Mouse (Mus musculus) erythroblast, adult 5-6 weeks (primary cell): ENCODE measurements around the gene Glt8d1. TPM values are rescaled to one million over a fixed set of nuclear protein-coding genes. Genes with fewer than 3 reads are reported as not detected.

ENCODE experiments used
- ATAC-seq: replicated peaks from 2 replicates; pipeline ENCODE4 v1.8.0; 2016; ENCODE audit warnings: moderate number of reproducible peaks, mild to moderate bottlenecking, moderate TSS enrichment, inconsistent platforms; ENCODE audit not compliant: poor library complexity, low FRiP score, severe bottlenecking
- total RNA-seq, 2 experiments: library from RNA; stranded (forward) in 1 of 2; stranded (reverse) in 1 of 2; fragments of 150-400 nt in 1 of 2; fragments of 200-764, 138-1000 nt in 1 of 2; gene quantifications; 2 replicates each; pipeline versions ENCODE4 v1.2.3 to v1.2.4; 2015 to 2017; ENCODE audit warnings: low replicate concordance in 2 of 2

Gene Glt8d1
- total RNA-seq, 2 experiments from 2014 or later = 5.8 to 6.9 TPM

DNA sequence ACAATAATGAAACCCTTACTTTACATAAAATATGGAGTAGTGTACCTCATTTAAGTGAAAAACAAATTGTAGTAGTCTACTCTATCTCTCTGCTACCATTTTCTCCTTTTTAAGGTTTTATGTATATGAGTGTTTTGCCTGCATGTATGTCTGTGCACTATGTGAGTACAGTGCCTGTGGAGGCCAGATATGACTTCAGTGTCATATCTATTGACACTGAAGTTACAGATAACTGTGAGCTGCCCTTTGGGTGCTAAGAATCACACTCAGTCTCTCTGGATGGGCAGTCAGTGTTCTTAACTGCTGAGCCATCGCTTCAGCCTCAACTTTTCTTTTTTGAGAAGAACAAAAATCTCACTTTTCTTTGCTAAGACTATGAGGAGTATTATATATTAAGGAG lies 44.6 kb downstream of the Glt8d1 start:
- peak; percentile 98 for ATAC-seq

Other genes starting within 250 kb of the Glt8d1 start
- 2.1 and 11.3 TPM in 2 replicates for gene Tmem110, start 175.8 kb upstream of the Glt8d1 start, total RNA-seq (2015; ENCODE audit: low replicate concordance)
- 0.98 and 2.2 TPM in 2 replicates for gene Tmem110, start 175.8 kb upstream of the Glt8d1 start, total RNA-seq (2017; ENCODE audit: low replicate concordance)
- gene Mustn1, start 122.2 kb upstream of the Glt8d1 start, total RNA-seq (2015; ENCODE audit: low replicate concordance) = 1.3 TPM in 1 of 2 replicates, not detected in the other
- gene Mustn1, start 122.2 kb upstream of the Glt8d1 start, total RNA-seq (2017; ENCODE audit: low replicate concordance) = not detected in 2 replicates
- gene Itih4, start 114.9 kb upstream of the Glt8d1 start, total RNA-seq (2015; ENCODE audit: low replicate concordance) = not detected in 2 replicates
- not detected in 2 replicates for gene Itih4, start 114.9 kb upstream of the Glt8d1 start, total RNA-seq (2017; ENCODE audit: low replicate concordance)
- gene Itih3, start 77.6 kb upstream of the Glt8d1 start, total RNA-seq (2015; ENCODE audit: low replicate concordance) = not detected in 2 replicates
- gene Itih3, start 77.6 kb upstream of the Glt8d1 start, total RNA-seq (2017; ENCODE audit: low replicate concordance) = not detected in 2 replicates
- gene Itih1, start 58.1 kb upstream of the Glt8d1 start, total RNA-seq (2015; ENCODE audit: low replicate concordance) = not detected in 2 replicates
- not detected in 2 replicates for gene Itih1, start 58.1 kb upstream of the Glt8d1 start, total RNA-seq (2017; ENCODE audit: low replicate concordance)
- gene Nek4, start 50.0 kb upstream of the Glt8d1 start, total RNA-seq (2015; ENCODE audit: low replicate concordance) = 0.38 and 1.0 TPM in 2 replicates
- 2.5 and 4.3 TPM in 2 replicates for gene Nek4, start 50.0 kb upstream of the Glt8d1 start, total RNA-seq (2017; ENCODE audit: low replicate concordance)
- 64.6 and 77.6 TPM in 2 replicates for gene Spcs1, start 272 bp downstream of the Glt8d1 start, total RNA-seq (2015; ENCODE audit: low replicate concordance)
- gene Spcs1, start 272 bp downstream of the Glt8d1 start, total RNA-seq (2017; ENCODE audit: low replicate concordance) = 28.6 and 29.4 TPM in 2 replicates
- gene Pbrm1, start 17.7 kb downstream of the Glt8d1 start, total RNA-seq (2015; ENCODE audit: low replicate concordance) = 69.4 and 75.4 TPM in 2 replicates
- gene Pbrm1, start 17.7 kb downstream of the Glt8d1 start, total RNA-seq (2017; ENCODE audit: low replicate concordance) = 84.8 and 100 TPM in 2 replicates
- gene Gnl3, start 17.8 kb downstream of the Glt8d1 start, total RNA-seq (2015; ENCODE audit: low replicate concordance) = 55.4 and 66.3 TPM in 2 replicates
- 42.4 and 45.2 TPM in 2 replicates for gene Gnl3, start 17.8 kb downstream of the Glt8d1 start, total RNA-seq (2017; ENCODE audit: low replicate concordance)
- gene Smim4, start 127.6 kb downstream of the Glt8d1 start, total RNA-seq (2015; ENCODE audit: low replicate concordance) = 22.8 and 30.9 TPM in 2 replicates
- 14.7 and 16.2 TPM in 2 replicates for gene Smim4, start 127.6 kb downstream of the Glt8d1 start, total RNA-seq (2017; ENCODE audit: low replicate concordance)
- gene Nt5dc2, start 129.7 kb downstream of the Glt8d1 start, total RNA-seq (2015; ENCODE audit: low replicate concordance) = 12.3 and 18.4 TPM in 2 replicates
- gene Nt5dc2, start 129.7 kb downstream of the Glt8d1 start, total RNA-seq (2017; ENCODE audit: low replicate concordance) = 5.0 and 30.4 TPM in 2 replicates
- gene Stab1, start 167.2 kb downstream of the Glt8d1 start, total RNA-seq (2015; ENCODE audit: low replicate concordance) = not detected in 2 replicates
- 0.70 TPM in 1 of 2 replicates, not detected in the other for gene Stab1, start 167.2 kb downstream of the Glt8d1 start, total RNA-seq (2017; ENCODE audit: low replicate concordance)
- gene Tnnc1, start 206.9 kb downstream of the Glt8d1 start, total RNA-seq (2015; ENCODE audit: low replicate concordance) = not detected in 2 replicates
- gene Tnnc1, start 206.9 kb downstream of the Glt8d1 start, total RNA-seq (2017; ENCODE audit: low replicate concordance) = not detected in 2 replicates
- 30.2 and 34.1 TPM in 2 replicates for gene Nisch, start 215.5 kb downstream of the Glt8d1 start, total RNA-seq (2015; ENCODE audit: low replicate concordance)
- 19.5 and 21.8 TPM in 2 replicates for gene Nisch, start 215.5 kb downstream of the Glt8d1 start, total RNA-seq (2017; ENCODE audit: low replicate concordance)
- not detected in 2 replicates for gene Sema3g, start 216.5 kb downstream of the Glt8d1 start, total RNA-seq (2015; ENCODE audit: low replicate concordance)
- not detected in 2 replicates for gene Sema3g, start 216.5 kb downstream of the Glt8d1 start, total RNA-seq (2017; ENCODE audit: low replicate concordance)
- gene Phf7, start 249.9 kb downstream of the Glt8d1 start, total RNA-seq (2015; ENCODE audit: low replicate concordance) = 4.8 and 11.5 TPM in 2 replicates
- 2.5 and 4.8 TPM in 2 replicates for gene Phf7, start 249.9 kb downstream of the Glt8d1 start, total RNA-seq (2017; ENCODE audit: low replicate concordance)